Mouse (Mus musculus) intestine, embryonic 15.5 days (tissue): ENCODE measurements around the gene Ptk7. TPM values are rescaled to one million over a fixed set of nuclear protein-coding genes. Genes with fewer than 3 reads are reported as not detected.

Experiments used
- ATAC-seq: fragments of 200-750 bp; cut with Nextera tagmentation; 2 replicates; pipeline ENCODE4 v1.8.0; 2017; ENCODE audit warnings: moderate TSS enrichment, moderate library complexity
- H3K27ac ChIP-seq: fragments of 300-500 bp; sonication (generic); 2 replicates; pipeline ENCODE4 v1.5.1; 2015; ENCODE audit warnings: mild to moderate bottlenecking, inconsistent platforms
- H3K27me3 ChIP-seq: fragments of 300-500 bp; sonication (generic); replicated peaks from 2 replicates; pipeline ENCODE4 v1.6.1; 2015; ENCODE audit warnings: inconsistent platforms
- H3K36me3 ChIP-seq: fragments of 300-500 bp; sonication (generic); 2 replicates; pipeline ENCODE4 v1.6.1; 2015; ENCODE audit warnings: inconsistent platforms
- H3K4me1 ChIP-seq: fragments of 300-500 bp; sonication (generic); replicated peaks from 2 replicates; pipeline ENCODE4 v1.6.1; 2015; ENCODE audit warnings: inconsistent platforms
- H3K4me2 ChIP-seq: fragments of 300-500 bp; sonication (generic); replicated peaks from 2 replicates; pipeline ENCODE4 v1.6.1; 2015; ENCODE audit warnings: mild to moderate bottlenecking, inconsistent platforms
- H3K4me3 ChIP-seq: fragments of 300-500 bp; sonication (generic); replicated peaks from 2 replicates; pipeline ENCODE4 v1.5.1; 2015; ENCODE audit warnings: inconsistent platforms
- H3K9ac ChIP-seq: fragments of 300-500 bp; sonication (generic); 2 replicates; pipeline ENCODE4 v1.6.1; 2015; ENCODE audit warnings: inconsistent platforms
- H3K9me3 ChIP-seq: fragments of 300-500 bp; sonication (generic); 2 replicates; pipeline ENCODE4 v1.6.1; 2016; ENCODE audit warnings: inconsistent platforms
- WGBS: fragments of 180-500 bp; shearing (Covaris S2); methylation state at CpG from one replicate; pipeline ENCODE4 v1.1.7; 2015; 5-methylcytosine and 5-hydroxymethylcytosine counted together
- polyA plus RNA-seq: library from polyadenylated mRNA; unstranded; fragments of >200 nt; fragmentation: Nextera tagmentation; extraction: Ambion mirVana; gene quantifications from 2 replicates; pipeline ENCODE4 v1.2.1, GENCODE M21; 2015

Ptk7 gene
- polyA plus RNA-seq, 1 experiment from 2014 or later, result 66.2 TPM

GRCm38 (mm10) chr17:46639929-46640328 is 10.6 kb upstream of the Ptk7 start:
- Histone ChIP-seq H3K4me1 (peaks cover 6% of the 10 kb centered on the region), H3K9me3 (no peaks in the 10 kb centered on the region), H3K36me3 (peaks cover 32% of the 10 kb centered on the region), H3K9ac (no peak overlapping the region), H3K27ac (no peak overlapping the region), H3K4me2 (no peak overlapping the region), H3K27me3 (no peaks in the 10 kb centered on the region), H3K4me3 (no peak overlapping the region)
- WGBS, result 79% methylated on average over 9 of the region's 9 CpGs
- ATAC-seq, result no peak

GRCm38 (mm10) chr17:46636831-46637523 is 7.7 kb upstream of the Ptk7 start:
- ATAC-seq, result peak; percentile 48
- Histone ChIP-seq H3K9me3 (no peaks in the 10 kb centered on the region), H3K27me3 (no peaks in the 10 kb centered on the region), H3K4me3 (no peak overlapping the region), H3K9ac (no peak overlapping the region), H3K4me1 (no peaks in the 10 kb centered on the region; the same call in 1 of the 2 replicates), H3K36me3 (peaks cover 34% of the 10 kb centered on the region), H3K4me2 (0 out of 2 replicates have a peak overlapping the region, but pooled peaks have one; percentile 24), H3K27ac (no peak overlapping the region)
- 28% methylated on average over 15 of the region's 15 CpGs for WGBS

DNA sequence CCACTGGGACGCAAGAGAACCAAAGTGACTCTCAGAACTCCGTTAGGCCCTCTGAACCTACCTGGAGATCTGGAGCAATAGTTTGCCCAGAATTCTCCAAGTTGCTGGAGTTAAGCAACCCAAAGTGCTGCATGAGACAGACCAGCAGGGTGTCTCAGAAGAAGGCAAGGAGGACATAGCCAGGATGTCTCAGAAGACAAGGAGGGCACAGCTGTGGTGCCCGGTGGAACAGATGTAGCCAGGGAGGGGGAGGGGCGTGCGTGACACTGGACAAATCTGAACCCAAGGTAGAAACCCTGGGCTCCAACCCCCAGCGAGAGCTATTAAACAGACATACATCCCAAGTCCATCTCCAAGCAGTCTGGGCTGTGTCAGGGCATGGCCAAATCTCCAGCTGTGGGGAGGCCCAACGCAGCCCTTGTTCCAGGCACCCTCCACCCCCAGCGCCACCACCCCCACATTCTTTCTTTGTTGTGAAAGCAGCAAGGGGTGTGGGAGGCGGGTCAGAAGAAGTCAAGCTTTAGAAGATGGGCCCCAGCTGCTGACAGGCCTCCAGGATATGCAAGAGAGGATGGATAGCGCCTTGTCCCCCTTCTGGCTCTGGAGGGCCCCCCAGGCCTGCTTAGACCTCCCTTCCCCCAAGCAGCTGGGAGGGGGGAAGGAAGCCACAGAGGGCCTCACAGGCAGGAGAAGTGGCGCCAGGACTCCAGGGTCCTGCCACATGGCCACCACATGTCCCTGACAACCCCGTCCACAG is 559 bp upstream of the Ptk7 start:
- H3K9ac ChIP-seq, result peak overlapping the region; percentile 34; the same call in 1 of the 2 replicates
- H3K27me3 ChIP-seq, result no peaks in the 10 kb centered on the region
- peak overlapping the region; percentile 95 for H3K4me3 ChIP-seq
- peaks cover 4% of the 10 kb centered on the region for H3K36me3 ChIP-seq
- peak; percentile 81 for ATAC-seq
- no peaks in the 10 kb centered on the region for H3K9me3 ChIP-seq
- peak overlapping the region; percentile 77 for H3K4me2 ChIP-seq
- peaks cover 31% of the 10 kb centered on the region for H3K4me1 ChIP-seq
- 12% methylated on average over 12 of the region's 12 CpGs for WGBS
- H3K27ac ChIP-seq, result peak overlapping the region; percentile 95

DNA sequence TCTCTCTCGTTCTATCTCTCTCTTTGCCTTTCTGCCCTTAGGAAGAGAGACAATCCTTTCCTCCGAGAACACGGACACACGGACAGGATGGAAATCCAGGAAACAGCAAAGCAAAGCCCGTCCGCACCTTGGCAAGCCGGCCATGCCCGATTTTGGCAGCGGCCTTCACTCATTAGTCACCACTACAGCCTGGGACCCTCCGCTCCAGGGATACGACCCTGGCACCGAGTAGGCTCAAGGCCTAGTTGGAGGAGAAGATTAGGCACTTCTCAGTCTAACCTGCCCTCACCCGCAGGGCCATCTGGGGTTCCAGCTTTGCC is 873 bp downstream of the Ptk7 start:
- peaks cover 43% of the 10 kb centered on the region for H3K4me1 ChIP-seq
- peak overlapping the region; percentile 95 for H3K27ac ChIP-seq
- H3K4me2 ChIP-seq, result peak overlapping the region; percentile 77
- WGBS, result 0% methylated on average over 13 of the region's 13 CpGs
- peak overlapping the region; percentile 95 for H3K4me3 ChIP-seq
- H3K9ac ChIP-seq, result peak overlapping the region; percentile 96
- H3K27me3 ChIP-seq, result no peaks in the 10 kb centered on the region
- ATAC-seq, result no peak
- H3K36me3 ChIP-seq, result peaks cover 4% of the 10 kb centered on the region; the same call in 1 of the 2 replicates
- no peaks in the 10 kb centered on the region for H3K9me3 ChIP-seq

DNA sequence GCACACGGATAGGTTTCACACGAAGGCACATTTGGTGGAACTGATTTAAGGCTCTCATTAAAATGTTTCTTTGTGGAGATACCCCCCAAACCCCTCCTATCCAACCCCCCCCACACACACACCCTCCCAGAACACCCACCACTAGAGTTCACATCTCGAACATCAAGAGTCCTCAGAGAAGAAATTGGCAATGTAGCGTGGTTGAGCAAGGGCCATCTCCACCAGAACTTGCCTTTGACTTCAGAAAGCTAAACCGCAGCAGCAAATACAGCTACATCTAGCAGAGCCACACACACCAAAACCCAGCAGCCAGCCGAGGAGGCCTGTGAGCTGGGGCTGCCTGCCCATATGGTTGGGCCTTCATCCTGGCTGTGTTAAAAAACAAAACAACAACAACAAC is 1.9 kb downstream of the Ptk7 start:
- Histone ChIP-seq H3K9ac (peak overlapping the region; percentile 96), H3K27me3 (no peaks in the 10 kb centered on the region), H3K4me1 (peaks cover 52% of the 10 kb centered on the region), H3K4me2 (peak overlapping the region; percentile 77), H3K9me3 (no peaks in the 10 kb centered on the region), H3K36me3 (peaks cover under 1% of the 10 kb centered on the region; the same call in 1 of the 2 replicates), H3K4me3 (peak overlapping the region; percentile 95), H3K27ac (no peak overlapping the region)
- 33% methylated on average over 6 of the region's 6 CpGs for WGBS
- no peak for ATAC-seq

- H3K27ac ChIP-seq, result peak overlapping the region; percentile 49; the same call in 1 of the 2 replicates
- ATAC-seq, result no peak
- H3K36me3 ChIP-seq, result no peaks in the 10 kb centered on the region
- no peak overlapping the region for H3K4me3 ChIP-seq
- WGBS, result 68% methylated on average over 12 of the region's 12 CpGs
- peaks cover 61% of the 10 kb centered on the region for H3K4me1 ChIP-seq
- no peaks in the 10 kb centered on the region for H3K27me3 ChIP-seq
- H3K4me2 ChIP-seq, result peak overlapping the region; percentile 6; the same call in 1 of the 2 replicates
- H3K9me3 ChIP-seq, result no peaks in the 10 kb centered on the region
- H3K9ac ChIP-seq, result peak overlapping the region; percentile 33; the same call in 1 of the 2 replicates
Observed at GRCm38 (mm10) chr17:46624598-46624997, 4.7 kb downstream of the Ptk7 start.

- ATAC-seq, result no peak
- peaks cover 66% of the 10 kb centered on the region for H3K4me1 ChIP-seq
- H3K36me3 ChIP-seq, result no peaks in the 10 kb centered on the region
- peak overlapping the region; percentile 33; the same call in 1 of the 2 replicates for H3K9ac ChIP-seq
- peak overlapping the region; percentile 6; the same call in 1 of the 2 replicates for H3K4me2 ChIP-seq
- H3K27ac ChIP-seq, result peak overlapping the region; percentile 49; the same call in 1 of the 2 replicates
- WGBS, result 26% methylated on average over 10 of the region's 10 CpGs
- no peak overlapping the region; the same call in 1 of the 2 replicates for H3K4me3 ChIP-seq
- no peaks in the 10 kb centered on the region for H3K9me3 ChIP-seq
- no peaks in the 10 kb centered on the region for H3K27me3 ChIP-seq
Observed at GRCm38 (mm10) chr17:46623819-46624557, 5.3 kb downstream of the Ptk7 start.

DNA sequence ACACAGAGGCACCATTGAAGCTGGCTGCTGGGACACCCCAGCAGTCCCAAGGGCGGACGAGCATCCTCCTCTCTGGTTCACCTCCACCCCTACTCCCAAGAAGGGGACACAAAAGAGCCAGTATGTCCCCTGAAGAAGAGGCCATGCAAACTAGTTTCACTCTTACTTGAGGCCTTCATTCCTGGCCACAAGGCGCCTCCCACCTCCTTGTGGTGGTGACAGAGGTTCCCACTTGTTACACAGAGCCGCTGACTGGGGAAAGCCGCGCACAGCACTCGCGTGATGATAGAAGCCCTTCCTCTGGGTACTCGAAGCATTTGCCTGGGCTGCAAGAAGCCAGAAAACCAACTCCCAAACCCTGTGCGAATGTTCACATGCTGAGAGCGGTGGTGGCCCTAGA is 7.0 kb downstream of the Ptk7 start:
- Histone ChIP-seq H3K4me2 (no peak overlapping the region), H3K9ac (peak overlapping the region; percentile 19; the same call in 1 of the 2 replicates), H3K27me3 (no peaks in the 10 kb centered on the region), H3K36me3 (no peaks in the 10 kb centered on the region), H3K27ac (no peak overlapping the region), H3K9me3 (no peaks in the 10 kb centered on the region), H3K4me1 (peaks cover 83% of the 10 kb centered on the region), H3K4me3 (no peak overlapping the region)
- WGBS, result 68% methylated on average over 11 of the region's 11 CpGs
- no peak for ATAC-seq

DNA sequence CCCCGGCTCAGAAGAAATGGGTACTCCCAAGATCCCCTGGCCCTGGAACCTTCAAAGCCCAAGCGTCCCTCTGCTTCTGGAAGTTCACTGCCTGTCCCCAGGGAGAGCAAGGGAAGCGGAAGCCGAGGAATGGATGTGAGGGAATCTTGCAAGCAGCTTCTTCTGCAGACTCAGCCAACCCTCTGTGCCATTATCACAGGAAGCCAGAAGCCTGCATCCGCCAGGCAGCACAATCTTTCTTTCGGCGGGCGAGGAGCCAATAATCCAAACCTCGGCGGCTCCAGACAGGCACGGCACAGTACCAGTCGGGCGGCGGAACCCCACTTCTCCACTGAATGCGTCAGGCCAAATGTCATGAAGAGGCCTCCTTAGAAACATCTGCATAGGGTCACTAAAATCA is 8.0 kb downstream of the Ptk7 start:
- peak overlapping the region; percentile 48 for H3K27ac ChIP-seq
- no peak for ATAC-seq
- H3K4me2 ChIP-seq, result peak overlapping the region; percentile 20
- no peak overlapping the region for H3K4me3 ChIP-seq
- H3K27me3 ChIP-seq, result no peaks in the 10 kb centered on the region
- peaks cover 83% of the 10 kb centered on the region for H3K4me1 ChIP-seq
- no peaks in the 10 kb centered on the region for H3K36me3 ChIP-seq
- H3K9ac ChIP-seq, result no peak overlapping the region
- WGBS, result 39% methylated on average over 15 of the region's 15 CpGs
- H3K9me3 ChIP-seq, result no peaks in the 10 kb centered on the region

GRCm38 (mm10) chr17:46619683-46620357 is 9.5 kb downstream of the Ptk7 start:
- WGBS, result 29% methylated on average over 16 of the region's 16 CpGs
- Histone ChIP-seq H3K4me1 (peaks cover 83% of the 10 kb centered on the region), H3K9me3 (no peaks in the 10 kb centered on the region), H3K9ac (peak overlapping the region; percentile 6; the same call in 1 of the 2 replicates), H3K36me3 (no peaks in the 10 kb centered on the region), H3K27ac (peak overlapping the region; percentile 90), H3K4me3 (no peak overlapping the region; the same call in 1 of the 2 replicates), H3K27me3 (no peaks in the 10 kb centered on the region), H3K4me2 (peak overlapping the region; percentile 55)
- ATAC-seq, result no peak

GRCm38 (mm10) chr17:46618769-46619682 is 10.3 kb downstream of the Ptk7 start:
- no peaks in the 10 kb centered on the region for H3K27me3 ChIP-seq
- peak; percentile 62 for ATAC-seq
- 15% methylated on average over 27 of the region's 27 CpGs for WGBS
- peak overlapping the region; percentile 90 for H3K27ac ChIP-seq
- peak overlapping the region; percentile 13 for H3K4me3 ChIP-seq
- H3K4me1 ChIP-seq, result peaks cover 75% of the 10 kb centered on the region
- H3K4me2 ChIP-seq, result peak overlapping the region; percentile 55
- H3K9ac ChIP-seq, result peak overlapping the region; percentile 48
- no peaks in the 10 kb centered on the region for H3K36me3 ChIP-seq
- H3K9me3 ChIP-seq, result no peaks in the 10 kb centered on the region
